Mouse (Mus musculus) cerebellum, adult (tissue): ENCODE measurements at regions not wholly inside any gene's neighbourhood (a gene's known extent, or its start where the extent isn't known, plus 50 kb on each side); places are given as distances from the start of the nearest gene placed in this dataset.

Experiments used
- ATAC-seq: cut with Nextera tagmentation; 2 replicates; pipeline ENCODE4 v1.9.2; 2017; ENCODE audit warnings: mild to moderate bottlenecking, moderate library complexity, mixed read lengths; ENCODE audit not compliant: insufficient number of reproducible peaks, low FRiP score, low TSS enrichment

GRCm38 (mm10) chr2:134126988-134127387 lies 427.2 kb downstream of the Hao1 start:
- ATAC-seq: no peak

- no peak for ATAC-seq
Measured at GRCm38 (mm10) chr2:134107286-134107685, 446.9 kb downstream of the Hao1 start.

- ATAC-seq: no peak
Measured at GRCm38 (mm10) chr2:134088374-134088773, 465.8 kb downstream of the Hao1 start.

DNA sequence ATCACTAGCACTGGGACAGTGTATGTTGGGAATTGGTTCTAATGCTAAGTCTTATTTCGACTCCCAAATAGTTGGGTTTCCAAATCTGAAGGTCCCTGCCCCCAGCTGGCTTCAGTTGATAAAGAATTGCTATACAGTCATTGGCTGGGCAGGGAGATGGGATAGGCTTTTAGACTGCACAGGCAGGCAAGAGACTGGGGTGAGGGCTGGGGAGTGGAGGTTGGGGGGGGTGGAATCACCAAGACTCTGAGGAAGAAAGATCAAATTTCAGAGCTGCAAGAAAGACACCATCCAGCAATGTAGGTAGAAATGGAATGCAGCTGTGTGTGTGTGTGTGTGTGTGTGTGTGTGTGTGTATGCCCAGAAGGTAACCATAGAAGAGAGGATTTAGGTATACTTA lies 474.0 kb downstream of the Hao1 start:
- ATAC-seq: no peak

GRCm38 (mm10) chr2:134077953-134078352 lies 476.2 kb downstream of the Hao1 start:
- ATAC-seq: no peak

DNA sequence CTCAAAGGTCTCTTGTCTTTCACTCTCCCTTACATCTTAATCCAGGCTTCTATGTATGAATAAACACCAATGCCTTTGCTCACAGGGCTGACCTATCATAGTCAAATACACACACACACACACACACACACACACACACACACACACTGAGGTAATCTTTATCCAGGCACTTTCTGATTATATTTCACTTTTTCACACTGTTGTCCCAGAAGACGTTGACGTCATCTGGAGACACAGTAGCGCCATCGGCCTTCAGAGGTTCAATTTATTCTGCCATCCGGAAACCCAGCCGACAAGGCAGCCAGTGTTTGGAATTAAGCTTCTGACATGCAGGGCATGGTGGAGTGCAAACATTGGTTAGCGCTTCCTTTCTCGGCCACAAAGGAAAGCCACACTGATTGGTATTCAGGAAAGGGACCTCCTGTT lies 486.2 kb downstream of the Hao1 start:
- ATAC-seq: peak; percentile 26; the same call in 1 of the 2 replicates

DNA sequence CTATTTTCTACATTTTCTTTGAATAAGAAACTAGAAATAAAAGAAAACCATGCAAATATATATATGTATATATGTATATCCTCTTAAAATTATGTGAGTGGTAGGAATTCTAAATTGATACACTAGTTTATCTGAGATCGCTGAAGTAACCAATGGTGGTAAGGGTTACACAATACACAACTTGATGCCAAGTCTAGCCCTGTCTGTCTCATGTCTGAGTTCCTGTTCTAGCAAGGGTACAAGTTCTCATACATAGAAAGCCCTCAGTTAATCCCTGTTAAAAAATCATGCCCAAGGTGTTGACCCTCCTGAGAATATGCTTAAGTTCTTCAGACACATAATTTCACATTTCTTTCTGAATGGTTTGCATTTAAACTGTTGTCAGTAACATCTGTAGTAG lies 486.8 kb downstream of the Hao1 start:
- ATAC-seq: no peak

DNA sequence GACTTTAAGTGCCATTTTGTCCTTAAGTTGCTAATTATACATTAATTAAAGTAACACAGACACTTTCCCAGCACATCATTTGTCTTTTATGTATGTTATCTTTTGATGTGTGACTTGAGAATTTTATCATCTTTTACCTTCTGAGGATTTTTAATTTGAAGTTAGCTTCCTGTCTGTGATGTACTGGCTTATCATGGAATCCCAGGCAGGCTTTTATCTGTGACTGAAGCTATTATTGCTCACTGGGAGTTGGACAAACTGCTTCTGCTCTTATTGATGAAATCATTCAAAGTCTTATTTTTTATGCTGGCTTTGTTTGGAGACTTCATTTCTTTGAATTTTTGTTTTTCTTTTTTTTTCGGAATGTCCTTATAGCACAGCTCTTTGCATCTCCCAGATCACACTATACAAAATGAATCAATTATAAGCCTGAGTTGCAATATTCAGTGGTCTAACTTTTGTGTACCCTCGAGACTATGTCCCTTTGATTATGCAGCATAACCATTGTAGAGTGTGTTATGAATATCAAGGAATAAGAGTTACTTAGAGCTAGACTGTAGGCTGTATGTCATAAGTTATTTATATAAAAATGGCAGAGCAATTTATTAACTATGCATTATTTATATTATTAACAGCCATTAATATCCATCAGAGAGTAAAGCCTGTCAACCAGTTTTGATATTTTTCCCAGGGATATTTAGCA lies 494.1 kb downstream of the Hao1 start:
- no peak for ATAC-seq

DNA sequence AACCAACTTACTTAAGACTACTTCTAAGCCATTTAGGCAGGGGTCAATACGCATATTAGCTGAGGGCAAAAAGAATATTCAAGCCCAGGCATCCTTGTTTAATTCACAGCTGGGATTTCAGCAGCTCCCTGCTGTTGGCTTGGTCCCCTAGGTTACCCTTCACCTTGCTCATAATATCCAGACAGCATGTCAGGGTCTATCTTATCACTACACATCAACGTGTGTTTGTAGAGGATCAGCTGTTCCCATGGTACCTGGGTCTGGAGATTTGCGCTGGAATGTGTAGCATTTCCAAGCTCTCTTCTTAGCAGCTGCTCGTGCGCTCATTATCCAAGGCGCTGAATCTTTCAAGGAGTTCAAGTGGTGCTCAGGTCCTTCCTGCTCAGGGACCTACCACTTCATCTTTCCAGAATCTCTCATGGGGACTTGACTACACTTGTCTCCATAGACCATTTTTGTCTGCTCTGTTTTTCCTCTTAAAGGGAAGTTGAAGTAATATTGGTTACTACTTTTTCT lies 484.5 kb downstream of the Bmp2 start:
- ATAC-seq: no peak

- no peak for ATAC-seq
Measured at GRCm38 (mm10) chr2:134029631-134030414, 477.9 kb downstream of the Bmp2 start.

DNA sequence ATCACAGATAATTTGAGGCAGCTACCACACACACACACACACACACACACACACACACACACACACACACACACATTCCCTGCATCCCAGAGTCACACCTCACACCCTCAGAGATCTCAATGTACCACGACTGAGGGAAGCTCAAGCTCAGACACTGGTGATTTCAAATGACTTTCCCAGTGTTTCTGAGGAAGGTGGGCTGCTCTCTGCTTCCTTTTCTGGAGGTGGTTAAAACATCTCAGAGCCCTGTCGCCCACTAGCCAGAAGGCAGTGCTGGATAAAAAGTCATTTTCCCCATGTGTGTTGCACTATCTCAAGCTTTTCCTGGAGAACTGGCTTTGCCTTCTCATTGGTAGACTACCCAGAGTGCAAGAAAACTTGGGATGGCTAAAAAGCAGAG lies 477.2 kb downstream of the Bmp2 start:
- ATAC-seq: no peak

DNA sequence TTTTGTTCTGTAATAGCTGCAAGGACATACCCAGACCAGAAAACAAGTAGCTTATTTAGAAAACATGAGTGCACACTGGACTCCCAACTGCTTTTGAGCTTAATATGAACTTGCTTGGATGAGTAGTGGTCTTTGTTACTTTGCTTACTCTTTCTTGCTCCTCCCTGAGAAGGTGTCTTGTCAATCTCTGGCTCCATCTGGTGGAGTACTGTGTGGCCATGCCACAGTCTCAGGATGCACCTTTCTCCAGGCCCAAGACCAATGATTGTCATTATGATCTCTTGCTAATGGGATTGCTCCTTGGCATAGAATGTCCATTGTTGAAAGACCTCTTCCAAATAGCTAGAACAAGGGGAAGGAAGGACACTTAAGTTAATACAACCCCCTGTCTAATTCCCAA lies 465.1 kb downstream of the Bmp2 start:
- ATAC-seq: no peak

GRCm38 (mm10) chr2:134003146-134003545 lies 451.2 kb downstream of the Bmp2 start:
- no peak for ATAC-seq

DNA sequence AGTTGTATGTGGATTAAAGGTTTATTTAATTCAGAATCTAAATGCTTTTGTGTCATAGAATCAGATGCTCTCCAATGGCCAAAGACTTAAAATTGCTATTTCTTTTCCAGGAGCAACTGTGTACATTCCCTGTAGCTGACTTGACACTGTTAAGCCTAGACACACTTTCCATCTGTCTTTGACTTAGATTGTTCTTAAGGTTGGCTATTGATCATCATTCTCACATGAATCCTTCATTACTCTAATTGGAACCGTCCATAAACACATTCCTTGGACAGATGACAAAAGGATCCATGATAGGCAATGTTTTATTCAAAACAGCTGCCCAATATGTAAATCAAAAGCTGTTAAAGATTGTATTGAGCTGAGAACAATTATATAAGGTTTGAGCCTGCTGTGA lies 442.8 kb downstream of the Bmp2 start:
- no peak for ATAC-seq

DNA sequence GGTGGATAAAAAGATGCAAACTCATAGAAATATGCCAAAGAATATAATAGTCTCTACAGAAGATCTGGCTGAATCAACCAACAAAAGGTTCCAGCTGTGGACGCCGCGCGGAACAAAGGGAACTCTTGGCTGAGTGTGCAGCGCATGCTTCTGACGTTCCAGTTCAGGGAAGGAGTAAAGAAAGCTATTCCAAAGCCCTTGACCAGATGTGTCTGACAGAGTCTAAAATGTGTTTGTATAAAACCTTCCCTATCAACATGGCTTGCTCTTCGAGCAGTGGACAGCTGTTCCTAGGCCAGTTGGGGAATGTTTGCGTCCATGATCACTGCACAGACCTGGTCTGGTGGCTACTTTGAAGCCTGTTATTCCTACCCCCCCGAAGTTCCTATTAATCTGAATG lies 442.4 kb downstream of the Bmp2 start:
- no peak for ATAC-seq

GRCm38 (mm10) chr2:133987671-133988070 lies 435.7 kb downstream of the Bmp2 start:
- no peak for ATAC-seq
